Mouse (Mus musculus) heart, embryonic 13.5 days (tissue): ENCODE measurements around the gene Pbxip1. TPM values are rescaled to one million over a fixed set of nuclear protein-coding genes. Genes with fewer than 3 reads are reported as not detected.

ENCODE experiments used
- ATAC-seq: fragments of 200-750 bp; cut with Nextera tagmentation; 2 replicates; pipeline ENCODE4 v1.8.0; 2017; ENCODE audit warnings: moderate TSS enrichment; ENCODE audit not compliant: insufficient number of reproducible peaks, low FRiP score, low TSS enrichment; ENCODE audit errors: extremely low read depth
- H3K27ac ChIP-seq: fragments of 300-500 bp; sonication (generic); replicated peaks from 2 replicates; pipeline ENCODE4 v1.5.1; 2015; ENCODE audit warnings: moderate library complexity, mild to moderate bottlenecking, inconsistent platforms
- H3K27me3 ChIP-seq: fragments of 300-500 bp; sonication (generic); replicated peaks from 2 replicates; pipeline ENCODE4 v1.6.1; 2015; ENCODE audit warnings: mild to moderate bottlenecking, inconsistent platforms
- H3K36me3 ChIP-seq: fragments of 300-500 bp; sonication (generic); 2 replicates; pipeline ENCODE4 v1.6.1; 2015; ENCODE audit warnings: mild to moderate bottlenecking, inconsistent platforms
- H3K4me1 ChIP-seq: fragments of 300-500 bp; sonication (generic); 2 replicates; pipeline ENCODE4 v1.6.1; 2015; ENCODE audit warnings: inconsistent platforms
- H3K4me2 ChIP-seq: fragments of 300-500 bp; sonication (generic); 2 replicates; pipeline ENCODE4 v1.6.1; 2015; ENCODE audit warnings: inconsistent platforms, mild to moderate bottlenecking, moderate library complexity
- H3K4me3 ChIP-seq: fragments of 300-500 bp; sonication (generic); 2 replicates; pipeline ENCODE4 v1.5.1; 2015; ENCODE audit warnings: moderate library complexity, mild to moderate bottlenecking, inconsistent platforms
- H3K9ac ChIP-seq: fragments of 300-500 bp; sonication (generic); 2 replicates; pipeline ENCODE4 v1.6.1; 2015; ENCODE audit warnings: inconsistent platforms, mild to moderate bottlenecking, moderate library complexity
- H3K9me3 ChIP-seq: fragments of 300-500 bp; sonication (generic); 2 replicates; pipeline ENCODE4 v1.6.1; 2016; ENCODE audit warnings: inconsistent platforms
- WGBS: fragments of 180-500 bp; shearing (Covaris S2); methylation state at CpG from one replicate; pipeline ENCODE4 v1.1.7; 2015; ENCODE audit warnings: mixed read lengths; 5-methylcytosine and 5-hydroxymethylcytosine counted together
- polyA plus RNA-seq: library from polyadenylated mRNA; unstranded; fragments of >200 nt; fragmentation: Nextera tagmentation; extraction: Ambion mirVana; gene quantifications from 2 replicates; pipeline ENCODE4 v1.2.1, GENCODE M21; 2015

Pbxip1 gene
- polyA plus RNA-seq, 1 experiment from 2014 or later = 61.3 TPM

- peaks cover 9% of the 10 kb centered on the region; the same call in 1 of the 2 replicates for H3K36me3 ChIP-seq
- H3K4me1 ChIP-seq = peaks cover 27% of the 10 kb centered on the region
- H3K9ac ChIP-seq = peak overlapping the region; percentile 89
- peak overlapping the region; percentile 88 for H3K4me2 ChIP-seq
- peak overlapping the region; percentile 89 for H3K27ac ChIP-seq
- no peaks in the 10 kb centered on the region for H3K9me3 ChIP-seq
- ATAC-seq = peak; percentile 76
- WGBS = under 1% methylated on average over 33 of the region's 36 CpGs
- peak overlapping the region; percentile 72 for H3K4me3 ChIP-seq
- H3K27me3 ChIP-seq = no peaks in the 10 kb centered on the region
Measured at GRCm38 (mm10) chr3:89458965-89459807, 22.7 kb downstream of the Pbxip1 start.

- H3K27me3 ChIP-seq = no peaks in the 10 kb centered on the region
- H3K4me1 ChIP-seq = no peaks in the 10 kb centered on the region
- ATAC-seq = no peak
- no peaks in the 10 kb centered on the region for H3K9me3 ChIP-seq
- no peak overlapping the region for H3K27ac ChIP-seq
- H3K4me2 ChIP-seq = no peak overlapping the region
- 49% methylated on average over 4 of the region's 4 CpGs for WGBS
- no peak overlapping the region for H3K4me3 ChIP-seq
- peaks cover 39% of the 10 kb centered on the region for H3K36me3 ChIP-seq
- no peak overlapping the region for H3K9ac ChIP-seq
Measured at GRCm38 (mm10) chr3:89468268-89468667, 31.8 kb downstream of the Pbxip1 start.

DNA sequence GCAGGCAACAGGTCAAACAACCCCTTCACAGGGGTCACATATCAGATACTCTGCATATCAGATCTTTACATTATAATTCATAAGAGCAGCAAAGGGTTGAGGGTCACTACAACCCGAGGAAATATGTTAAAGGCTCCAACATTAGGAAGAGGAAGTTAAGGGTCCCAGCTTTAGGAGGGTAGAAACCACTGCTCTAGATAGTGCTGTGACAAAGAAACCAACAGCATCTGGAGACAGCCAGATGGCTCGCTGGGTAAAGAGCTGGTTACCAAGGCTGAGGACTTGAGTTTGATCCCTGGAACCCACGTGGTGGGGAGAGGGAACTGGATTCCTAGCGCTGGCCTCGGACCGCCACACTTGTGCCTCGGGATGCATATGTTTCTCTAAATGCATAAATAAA is 35.8 kb downstream of the Pbxip1 start:
- H3K27me3 ChIP-seq = no peaks in the 10 kb centered on the region
- H3K9ac ChIP-seq = no peak overlapping the region
- no peak overlapping the region for H3K4me2 ChIP-seq
- H3K36me3 ChIP-seq = peaks cover 27% of the 10 kb centered on the region
- no peak overlapping the region for H3K27ac ChIP-seq
- WGBS = 70% methylated on average over 7 of the region's 7 CpGs
- no peak overlapping the region for H3K4me3 ChIP-seq
- no peaks in the 10 kb centered on the region for H3K9me3 ChIP-seq
- no peak for ATAC-seq
- H3K4me1 ChIP-seq = no peaks in the 10 kb centered on the region

GRCm38 (mm10) chr3:89473838-89474237 is 37.3 kb downstream of the Pbxip1 start:
- WGBS = 72% methylated on average over 6 of the region's 6 CpGs
- Histone ChIP-seq H3K27me3 (no peaks in the 10 kb centered on the region), H3K4me3 (no peak overlapping the region), H3K9me3 (no peaks in the 10 kb centered on the region), H3K4me2 (no peak overlapping the region), H3K27ac (no peak overlapping the region), H3K4me1 (no peaks in the 10 kb centered on the region), H3K36me3 (peaks cover 11% of the 10 kb centered on the region), H3K9ac (no peak overlapping the region)
- ATAC-seq = no peak

DNA sequence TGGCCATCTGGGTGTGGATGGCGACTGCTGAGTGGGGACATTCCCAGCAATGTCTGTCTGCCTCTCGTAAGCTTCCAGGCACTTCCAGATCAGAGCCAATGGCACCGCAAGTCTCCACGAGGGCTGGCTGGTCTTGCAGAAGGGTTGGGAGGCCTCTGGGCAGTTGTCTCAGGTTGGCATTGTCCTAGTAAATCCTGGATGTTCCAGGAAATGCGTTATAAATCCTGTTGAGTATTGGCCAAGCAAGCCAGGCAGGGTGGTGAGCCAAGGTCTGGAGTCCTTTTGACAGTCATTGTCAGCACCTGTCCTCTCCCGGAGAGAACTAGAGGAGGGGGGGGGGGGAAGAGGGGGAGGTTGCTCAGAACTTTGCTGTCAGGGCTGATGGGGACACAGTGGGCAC is 42.5 kb downstream of the Pbxip1 start:
- WGBS = 60% methylated on average over 6 of the region's 6 CpGs
- H3K36me3 ChIP-seq = no peaks in the 10 kb centered on the region
- no peak overlapping the region for H3K9ac ChIP-seq

GRCm38 (mm10) chr3:89481488-89481887 is 45.0 kb downstream of the Pbxip1 start:
- Histone ChIP-seq H3K27me3 (no peaks in the 10 kb centered on the region), H3K9me3 (no peaks in the 10 kb centered on the region), H3K4me1 (0 out of 2 replicates have a peak, but pooled peaks cover 4% of the 10 kb centered on the region), H3K36me3 (no peaks in the 10 kb centered on the region), H3K4me3 (no peak overlapping the region), H3K9ac (no peak overlapping the region), H3K27ac (no peak overlapping the region), H3K4me2 (no peak overlapping the region)
- 38% methylated on average over 2 of the region's 2 CpGs for WGBS
- no peak for ATAC-seq

More for the DNA sequence above, 42.5 kb downstream of the Pbxip1 start:
- no peak for ATAC-seq
- Histone ChIP-seq H3K27me3 (no peaks in the 10 kb centered on the region), H3K27ac (no peak overlapping the region), H3K4me2 (no peak overlapping the region), H3K4me3 (no peak overlapping the region), H3K9me3 (no peaks in the 10 kb centered on the region), H3K4me1 (no peaks in the 10 kb centered on the region)

GRCm38 (mm10) chr3:89482249-89482648 is 45.7 kb downstream of the Pbxip1 start:
- Histone ChIP-seq H3K9ac (no peak overlapping the region), H3K9me3 (no peaks in the 10 kb centered on the region), H3K27ac (no peak overlapping the region), H3K4me3 (no peak overlapping the region), H3K27me3 (0 out of 2 replicates have a peak, but pooled peaks cover 6% of the 10 kb centered on the region), H3K4me2 (no peak overlapping the region), H3K36me3 (no peaks in the 10 kb centered on the region), H3K4me1 (peaks cover 11% of the 10 kb centered on the region)
- 74% methylated on average over 5 of the region's 5 CpGs for WGBS
- no peak for ATAC-seq

DNA sequence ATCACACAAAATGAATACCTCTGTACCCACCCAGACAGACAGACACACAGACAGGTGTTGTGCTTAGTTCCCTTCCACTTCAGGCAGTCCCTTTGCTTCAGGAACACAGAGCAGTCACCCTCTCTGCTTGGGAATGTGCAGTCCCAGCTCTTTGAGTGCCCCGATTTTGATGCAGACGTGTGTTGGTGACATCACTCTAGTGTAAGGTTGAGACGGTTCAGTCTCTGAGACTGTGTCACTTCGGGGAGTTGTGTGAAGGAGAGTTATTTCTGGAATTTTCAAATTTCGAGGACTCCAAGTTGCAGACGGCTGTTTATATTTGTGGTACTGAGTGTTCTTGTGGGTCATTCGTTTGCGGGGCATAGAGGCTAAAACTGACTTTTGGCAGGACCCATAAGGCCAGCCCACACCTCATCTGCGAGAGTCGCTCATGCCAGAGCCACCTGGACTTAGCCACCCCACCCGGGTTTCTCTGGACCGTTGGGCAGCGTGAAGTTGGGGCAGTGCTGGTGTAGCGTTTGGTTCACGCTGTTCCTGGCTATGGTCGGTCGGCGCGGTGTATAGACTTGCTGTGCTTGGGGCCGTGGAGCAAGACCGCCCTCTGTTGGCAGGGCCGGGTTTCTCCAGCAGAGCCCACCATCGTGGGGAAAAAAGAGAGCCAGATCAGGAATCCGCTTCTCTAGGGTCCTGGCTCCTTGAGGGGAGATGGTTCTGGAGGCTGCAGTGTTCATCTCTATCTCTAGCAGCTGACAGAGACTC is 48.4 kb downstream of the Pbxip1 start:
- WGBS = 14% methylated on average over 24 of the region's 24 CpGs
- ATAC-seq = peak; percentile 54; the same call in 1 of the 2 replicates

DNA sequence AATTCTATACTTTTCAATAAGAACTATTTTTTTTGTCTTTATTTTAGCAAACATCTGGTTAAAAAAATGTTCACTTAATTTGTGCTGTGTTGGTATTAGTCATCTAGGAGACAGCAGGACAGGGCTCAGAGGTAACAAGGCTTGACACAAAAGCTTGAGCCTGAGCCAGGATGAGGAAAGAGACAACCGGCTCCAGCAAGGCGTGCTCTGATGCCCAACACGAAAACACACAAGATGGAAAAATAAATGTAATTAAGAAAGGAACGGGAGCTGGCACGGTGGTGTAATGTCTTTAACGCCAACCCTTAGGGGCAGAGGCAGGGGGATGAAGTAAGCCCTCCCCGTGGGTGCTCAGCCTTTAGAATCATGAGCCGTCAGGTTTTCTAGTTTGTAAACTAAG is 49.6 kb downstream of the Pbxip1 start:
- ATAC-seq = no peak
- Histone ChIP-seq H3K4me1 (peaks cover 18% of the 10 kb centered on the region), H3K9me3 (no peaks in the 10 kb centered on the region), H3K36me3 (no peaks in the 10 kb centered on the region), H3K4me3 (no peak overlapping the region), H3K27me3 (0 out of 2 replicates have a peak, but pooled peaks cover 16% of the 10 kb centered on the region), H3K9ac (no peak overlapping the region), H3K4me2 (no peak overlapping the region), H3K27ac (no peak overlapping the region)
- WGBS = 80% methylated on average over 8 of the region's 8 CpGs

More for the DNA sequence above, 48.4 kb downstream of the Pbxip1 start:
- peak overlapping the region; percentile 21; the same call in 1 of the 2 replicates for H3K4me3 ChIP-seq
- 0 out of 2 replicates have a peak, but pooled peaks cover 15% of the 10 kb centered on the region for H3K27me3 ChIP-seq
- H3K4me1 ChIP-seq = peaks cover 18% of the 10 kb centered on the region
- H3K9ac ChIP-seq = 0 out of 2 replicates have a peak overlapping the region, but pooled peaks have one; percentile 47
- H3K27ac ChIP-seq = no peak overlapping the region
- peak overlapping the region; percentile 57 for H3K4me2 ChIP-seq
- no peaks in the 10 kb centered on the region for H3K9me3 ChIP-seq
- H3K36me3 ChIP-seq = no peaks in the 10 kb centered on the region

DNA sequence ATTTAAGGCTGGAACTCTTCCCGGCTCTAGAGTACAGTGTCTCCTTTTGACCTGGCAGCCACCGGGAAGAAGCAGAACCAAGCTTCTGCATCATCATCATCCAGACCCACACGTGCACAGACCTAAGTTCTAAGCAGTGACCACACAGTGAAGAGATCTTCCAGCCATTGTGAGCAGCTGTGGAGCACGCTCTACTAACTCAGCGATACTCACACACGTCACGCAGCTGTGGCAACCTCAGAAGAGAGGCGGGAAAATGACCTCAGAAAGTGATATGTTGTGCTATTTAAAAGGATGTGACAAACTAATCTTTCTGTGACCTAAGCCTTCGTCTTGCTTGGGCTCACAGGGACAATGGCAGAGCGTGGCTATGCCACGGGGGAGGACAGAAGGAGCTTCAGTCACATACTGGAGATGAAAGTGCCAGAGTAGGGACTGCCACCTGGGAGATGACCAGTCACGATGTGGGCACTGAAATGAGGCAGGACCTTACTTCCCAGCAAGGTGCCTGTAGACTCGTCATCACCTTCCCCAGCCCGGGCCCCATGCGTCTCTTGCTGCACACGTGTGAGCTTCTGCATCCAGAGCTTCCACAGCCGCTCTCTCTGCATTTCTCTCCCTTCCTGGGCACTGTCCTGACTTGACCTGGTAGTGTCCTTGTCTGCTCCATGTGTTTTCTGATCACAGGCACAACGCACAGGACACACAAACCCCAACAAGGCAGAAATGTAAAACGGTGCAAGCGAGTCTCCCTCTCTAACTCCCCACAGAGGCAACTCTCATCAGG is 50.6 kb downstream of the Pbxip1 start:
- no peak for ATAC-seq
- 0 out of 2 replicates have a peak, but pooled peaks cover 16% of the 10 kb centered on the region for H3K27me3 ChIP-seq
- peaks cover 18% of the 10 kb centered on the region for H3K4me1 ChIP-seq
- no peak overlapping the region for H3K4me3 ChIP-seq
- 0 out of 2 replicates have a peak overlapping the region, but pooled peaks have one; percentile 1 for H3K9ac ChIP-seq
- H3K27ac ChIP-seq = no peak overlapping the region
- no peaks in the 10 kb centered on the region for H3K36me3 ChIP-seq
- 46% methylated on average over 20 of the region's 20 CpGs for WGBS
- no peak overlapping the region for H3K4me2 ChIP-seq
- no peaks in the 10 kb centered on the region for H3K9me3 ChIP-seq

- Histone ChIP-seq H3K4me2 (no peak overlapping the region), H3K9me3 (no peaks in the 10 kb centered on the region), H3K4me1 (peaks cover 18% of the 10 kb centered on the region), H3K27ac (no peak overlapping the region), H3K27me3 (0 out of 2 replicates have a peak, but pooled peaks cover 16% of the 10 kb centered on the region), H3K9ac (no peak overlapping the region), H3K4me3 (no peak overlapping the region), H3K36me3 (no peaks in the 10 kb centered on the region)
- WGBS = 76% methylated on average over 3 of the region's 3 CpGs
- ATAC-seq = no peak
Measured at GRCm38 (mm10) chr3:89490790-89491189, 54.3 kb downstream of the Pbxip1 start.
